Mouse (Mus musculus) heart, postnatal 0 days (tissue): Measurements from ENCODE around the gene Tmem44. TPM values are rescaled to one million over a fixed set of nuclear protein-coding genes. Genes with fewer than 3 reads are reported as not detected.

Experiments
- ATAC-seq: fragments of 200-750 bp; cut with Nextera tagmentation; 2 replicates; pipeline ENCODE4 v1.8.0; 2017; ENCODE audit warnings: low read depth, moderate number of reproducible peaks, moderate library complexity; ENCODE audit not compliant: insufficient read depth
- DNase-seq: peaks from one replicate; pipeline ENCODE4 v3.0.0-alpha.2; 2016; ENCODE audit warnings: low spot score
- H3K27ac ChIP-seq: fragments of 300-500 bp; sonication (generic); 2 replicates; pipeline ENCODE4 v1.5.1; 2014; ENCODE audit warnings: low read depth, mild to moderate bottlenecking
- H3K27me3 ChIP-seq: fragments of 300-500 bp; sonication (generic); 2 replicates; pipeline ENCODE4 v1.6.1; 2014; ENCODE audit warnings: low read length, mixed read lengths; ENCODE audit not compliant: control insufficient read depth, insufficient read depth
- H3K36me3 ChIP-seq: fragments of 300-500 bp; sonication (generic); replicated peaks from 2 replicates; pipeline ENCODE4 v1.6.1; 2014; ENCODE audit warnings: low read length, mixed read lengths; ENCODE audit not compliant: control insufficient read depth, insufficient read depth
- H3K4me1 ChIP-seq: fragments of 300-500 bp; sonication (generic); 2 replicates; pipeline ENCODE4 v1.6.1; 2014; ENCODE audit warnings: antibody characterized with exemption; ENCODE audit not compliant: control insufficient read depth, insufficient read depth
- H3K4me2 ChIP-seq: fragments of 300-500 bp; sonication (generic); 2 replicates; pipeline ENCODE4 v1.6.1; 2014; ENCODE audit warnings: low read depth, mild to moderate bottlenecking, low read length, moderate library complexity
- H3K4me3 ChIP-seq: fragments of 300-500 bp; sonication (generic); 2 replicates; pipeline ENCODE4 v1.5.1; 2014; ENCODE audit warnings: low read depth, low read length
- H3K9ac ChIP-seq: fragments of 300-500 bp; sonication (generic); replicated peaks from 2 replicates; pipeline ENCODE4 v1.6.1; 2014; ENCODE audit warnings: low read depth, low read length, mixed read lengths
- H3K9me3 ChIP-seq: fragments of 300-500 bp; sonication (generic); replicated peaks from 2 replicates; pipeline ENCODE4 v1.6.1; 2016; ENCODE audit warnings: low read length; ENCODE audit not compliant: control insufficient read depth
- CTCF ChIP-seq: IDR thresholded peaks from 2 replicates; pipeline ENCODE4 v1.5.1; 2016; ENCODE audit warnings: antibody characterized with exemption, control low read depth, low read depth
- EP300 ChIP-seq: IDR thresholded peaks from 2 replicates; pipeline ENCODE4 v1.6.1; 2016; ENCODE audit warnings: antibody characterized with exemption, low read depth
- WGBS: fragments of 180-500 bp; shearing (Covaris S2); extraction: QIAGEN DNeasy Blood & Tissue Kit; methylation state at CpG from one replicate; pipeline ENCODE4 v1.1.7; 2014; 5-methylcytosine and 5-hydroxymethylcytosine counted together
- polyA plus RNA-seq: library from polyadenylated mRNA; unstranded; fragments of >200 nt; fragmentation: Nextera tagmentation; extraction: Ambion mirVana; gene quantifications from 2 replicates; pipeline ENCODE4 v1.2.1, GENCODE M21; 2015
- total RNA-seq: library from RNA; depleted of rRNA; stranded (reverse); fragments of >200 nt; gene quantifications from 2 replicates; pipeline ENCODE4 v1.2.3, GENCODE M21; 2014; ENCODE audit warnings: low replicate concordance

Tmem44 gene
- total and polyA plus RNA-seq, 2 experiments from 2014 or later, result 14.6 to 31.1 TPM

DNA sequence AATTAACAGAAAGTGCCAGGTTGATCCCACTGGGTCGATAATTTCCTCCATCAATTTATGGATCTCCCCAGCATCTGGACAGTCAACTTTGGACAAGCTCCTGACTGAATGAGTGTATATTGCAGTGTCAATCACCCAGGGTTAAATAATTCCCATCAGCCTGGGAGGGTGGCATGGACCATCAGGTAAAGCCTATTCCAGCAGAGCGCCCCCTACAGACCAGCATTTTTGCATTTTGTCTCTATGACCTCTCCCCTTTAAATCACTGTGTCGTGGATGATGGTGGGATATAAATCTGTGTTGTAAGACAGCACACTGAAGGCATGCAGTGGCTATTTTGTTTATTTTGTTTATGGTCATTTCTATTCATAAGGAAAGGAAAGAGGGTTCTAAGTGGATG is 41.3 kb upstream of the Tmem44 start:
- ATAC-seq (no peak), DNase-seq (no peak)
- Histone ChIP-seq H3K9ac (no peak overlapping the region), H3K27ac (no peak overlapping the region), H3K4me3 (no peak overlapping the region), H3K27me3 (no peaks in the 10 kb centered on the region), H3K4me2 (no peak overlapping the region), H3K4me1 (peaks cover 3% of the 10 kb centered on the region), H3K36me3 (no peaks in the 10 kb centered on the region), H3K9me3 (no peaks in the 10 kb centered on the region)
- 40% methylated on average over 3 of the region's 3 CpGs for WGBS
- TF ChIP-seq EP300 (no peak), CTCF (no peak)

DNA sequence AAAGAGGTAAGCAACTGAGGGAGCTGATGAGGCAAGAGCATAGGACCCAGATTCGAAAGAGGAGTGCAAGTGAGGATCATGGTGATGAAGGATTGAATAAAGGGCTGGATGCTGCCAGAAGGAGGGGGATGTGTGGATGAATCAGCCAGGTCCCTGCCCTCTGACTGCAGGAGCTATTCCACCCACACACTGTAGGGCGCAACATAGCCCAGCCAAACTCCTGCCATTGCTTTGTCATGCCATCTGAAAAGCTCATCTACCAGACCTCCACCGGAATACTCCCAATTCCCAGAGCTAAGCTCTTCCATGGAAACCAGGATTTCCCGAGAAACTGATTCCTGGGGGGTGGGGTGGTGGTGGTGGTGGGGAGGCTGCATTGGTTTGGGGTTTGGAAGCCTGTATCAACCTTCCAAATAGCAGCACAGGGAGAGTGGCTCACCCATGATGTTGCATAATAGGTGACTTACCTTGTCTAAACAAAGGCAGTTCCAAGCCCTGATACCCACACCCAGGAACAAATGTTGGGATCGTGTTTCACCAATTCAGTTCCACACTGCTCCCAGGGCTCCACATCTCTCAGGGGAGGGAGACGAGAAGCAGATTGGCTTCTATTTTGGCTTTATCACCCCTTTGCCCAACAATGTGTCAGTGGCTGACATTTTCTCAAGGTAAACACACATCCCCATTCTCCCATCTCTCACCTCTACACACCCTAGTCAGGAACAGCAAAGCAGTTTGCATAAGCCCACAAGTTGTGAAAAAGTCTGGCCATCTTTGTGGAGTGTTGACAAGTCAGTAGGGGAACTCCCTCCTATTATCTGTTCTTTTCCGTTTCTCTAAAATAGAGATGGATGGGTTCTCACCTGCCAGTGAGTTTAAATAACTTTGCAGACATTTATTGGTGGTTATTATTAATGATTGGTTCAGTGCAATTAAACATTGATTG is 39.9 kb upstream of the Tmem44 start:
- no peak overlapping the region for H3K9ac ChIP-seq
- H3K4me3 ChIP-seq, result no peak overlapping the region
- WGBS, result 19% methylated on average over 7 of the region's 7 CpGs
- H3K4me1 ChIP-seq, result peaks cover 11% of the 10 kb centered on the region
- 0 out of 2 replicates have a peak, but pooled peaks cover 2% of the 10 kb centered on the region for H3K36me3 ChIP-seq
- DNase-seq (no peak), ATAC-seq (no peak)
- H3K4me2 ChIP-seq, result no peak overlapping the region
- no peak overlapping the region for H3K27ac ChIP-seq
- peak; percentile 26 for TF ChIP-seq CTCF
- TF ChIP-seq EP300, result no peak
- H3K27me3 ChIP-seq, result no peaks in the 10 kb centered on the region
- H3K9me3 ChIP-seq, result no peaks in the 10 kb centered on the region

DNA sequence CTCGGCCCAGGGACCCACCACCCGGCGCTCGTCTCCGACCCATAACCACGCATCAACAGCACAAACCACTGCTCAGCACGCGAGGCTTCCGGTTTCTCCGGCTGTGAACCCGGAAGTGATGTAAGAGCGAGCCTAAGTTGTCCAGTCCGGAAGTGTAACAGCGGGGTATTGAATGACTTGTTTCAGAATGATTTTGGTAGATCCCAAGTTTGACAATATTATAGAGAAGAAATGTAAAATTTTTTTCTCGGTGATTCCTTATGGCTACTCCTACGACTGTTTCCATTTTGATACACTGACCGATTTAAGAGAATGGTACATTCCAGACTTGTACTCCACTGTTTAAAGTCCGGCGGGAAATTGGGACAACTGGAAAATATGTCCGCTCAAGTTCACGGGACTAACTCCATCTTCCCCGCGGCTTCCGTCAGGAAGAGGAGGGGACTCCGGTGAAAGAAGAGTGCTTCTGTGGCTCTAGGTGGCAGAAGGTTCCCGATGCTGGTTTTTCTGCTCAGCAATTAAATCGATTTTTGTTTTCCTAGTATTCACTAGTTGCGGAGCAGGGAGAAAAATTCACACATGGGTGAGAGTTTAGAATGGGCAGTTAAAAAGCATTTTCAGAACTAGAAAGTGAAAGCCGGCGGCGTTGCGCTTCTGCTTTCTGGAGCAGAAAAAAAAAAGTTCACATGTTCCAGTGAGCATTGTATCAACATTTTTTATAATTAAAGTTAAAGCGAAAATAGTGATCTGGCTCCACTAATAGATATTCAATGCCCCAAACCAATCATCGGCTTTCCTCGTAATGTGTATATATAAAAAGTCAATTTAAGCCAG is 37.1 kb upstream of the Tmem44 start, which contains the start of gene Lsg1:
Gene Lsg1 (minus strand): TSS at position 99 of the 834 bp plus-strand sequence.
- no peaks in the 10 kb centered on the region for H3K27me3 ChIP-seq
- H3K9me3 ChIP-seq, result no peaks in the 10 kb centered on the region
- H3K36me3 ChIP-seq, result peaks cover 30% of the 10 kb centered on the region
- peak; percentile 76 for TF ChIP-seq EP300
- TF ChIP-seq CTCF, result peak; percentile 40
- peak within 1 kb of the TSS; percentile 85 for H3K27ac ChIP-seq
- H3K9ac ChIP-seq, result peak within 1 kb of the TSS; percentile 85
- peak within 1 kb of the TSS; percentile 86 for H3K4me3 ChIP-seq
- peak; percentile 96 for ATAC-seq
- peak within 1 kb of the TSS; percentile 97 for H3K4me2 ChIP-seq
- DNase-seq, result peak; percentile 93
- 4% methylated on average over 35 of the region's 35 CpGs for WGBS
- H3K4me1 ChIP-seq, result peaks cover 11% of the 10 kb centered on the region

DNA sequence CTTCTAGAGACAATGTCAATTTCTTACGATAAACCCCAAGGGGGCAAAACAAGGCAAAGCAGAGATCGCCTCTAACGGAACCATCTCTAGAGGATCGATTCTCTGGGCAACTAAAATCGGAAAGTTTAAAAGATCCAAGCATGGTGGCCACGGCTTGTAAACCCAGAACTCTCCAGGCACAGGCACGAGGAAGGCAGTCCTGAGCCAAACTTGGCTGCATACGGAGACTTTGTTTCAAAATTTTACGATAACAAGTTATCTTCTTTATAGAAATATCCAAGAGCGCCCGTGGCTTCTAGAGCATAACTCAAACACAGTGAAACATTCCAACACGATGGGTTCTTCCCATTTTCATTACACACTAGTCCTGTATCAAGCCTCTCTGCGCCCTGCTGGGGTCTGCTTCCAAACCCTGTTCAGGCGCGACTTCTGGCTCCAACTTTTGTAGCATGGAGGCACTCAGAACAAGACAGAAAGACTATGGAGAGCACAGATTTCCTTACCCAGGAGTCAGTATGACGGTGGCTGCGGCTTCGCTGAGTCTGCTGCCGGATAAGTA is 36.4 kb upstream of the Tmem44 start:
- peaks cover 37% of the 10 kb centered on the region for H3K36me3 ChIP-seq
- no peaks in the 10 kb centered on the region for H3K9me3 ChIP-seq
- H3K4me3 ChIP-seq, result peak overlapping the region; percentile 86
- H3K9ac ChIP-seq, result peak overlapping the region; percentile 85
- DNase-seq (no peak), ATAC-seq (no peak; the same call in 1 of the 2 replicates)
- peak overlapping the region; percentile 97 for H3K4me2 ChIP-seq
- WGBS, result 1% methylated on average over 19 of the region's 19 CpGs
- H3K27me3 ChIP-seq, result no peaks in the 10 kb centered on the region
- TF ChIP-seq EP300 (no peak), CTCF (no peak)
- peak overlapping the region; percentile 85 for H3K27ac ChIP-seq
- H3K4me1 ChIP-seq, result peaks cover 11% of the 10 kb centered on the region

DNA sequence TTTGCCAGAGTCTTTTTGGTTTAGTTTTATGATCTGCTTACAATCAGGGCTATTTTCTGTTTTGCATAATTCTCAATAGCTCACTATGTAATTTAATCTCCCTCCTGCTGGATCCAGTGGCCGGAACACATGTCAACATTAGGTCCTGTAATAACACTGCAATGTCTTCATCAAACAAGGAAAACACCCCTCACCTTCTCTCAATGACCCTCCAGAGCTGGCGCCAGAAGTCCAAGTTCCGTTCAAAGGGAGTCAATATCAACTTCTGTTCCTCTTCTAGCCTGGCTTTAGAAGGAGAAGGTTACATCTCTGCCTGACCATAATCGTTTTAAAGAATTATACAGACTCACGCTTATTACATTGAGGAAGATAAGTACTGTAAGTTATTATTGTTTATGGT is 30.1 kb upstream of the Tmem44 start:
- H3K27me3 ChIP-seq, result no peaks in the 10 kb centered on the region
- TF ChIP-seq EP300 (no peak), CTCF (no peak)
- ATAC-seq, result no peak
- DNase-seq, result no peak
- no peak overlapping the region for H3K27ac ChIP-seq
- peaks cover 100% of the 10 kb centered on the region for H3K36me3 ChIP-seq
- 90% methylated on average over 5 of the region's 5 CpGs for WGBS
- no peaks in the 10 kb centered on the region for H3K4me1 ChIP-seq
- H3K4me3 ChIP-seq, result no peak overlapping the region
- H3K4me2 ChIP-seq, result no peak overlapping the region
- H3K9me3 ChIP-seq, result no peaks in the 10 kb centered on the region
- no peak overlapping the region for H3K9ac ChIP-seq
